Mouse (Mus musculus) retina, adult 2 months (tissue): ENCODE measurements around the gene Arnt2.

Experiments
- DNase-seq: peaks from one replicate; pipeline ENCODE4 v3.0.0-alpha.2; 2012; ENCODE audit warnings: low read depth, low spot score

The Arnt2 gene

GRCm38 (mm10) chr7:84401641-84402455 is 8.1 kb downstream of the Arnt2 start:
- no peak for DNase-seq

DNA sequence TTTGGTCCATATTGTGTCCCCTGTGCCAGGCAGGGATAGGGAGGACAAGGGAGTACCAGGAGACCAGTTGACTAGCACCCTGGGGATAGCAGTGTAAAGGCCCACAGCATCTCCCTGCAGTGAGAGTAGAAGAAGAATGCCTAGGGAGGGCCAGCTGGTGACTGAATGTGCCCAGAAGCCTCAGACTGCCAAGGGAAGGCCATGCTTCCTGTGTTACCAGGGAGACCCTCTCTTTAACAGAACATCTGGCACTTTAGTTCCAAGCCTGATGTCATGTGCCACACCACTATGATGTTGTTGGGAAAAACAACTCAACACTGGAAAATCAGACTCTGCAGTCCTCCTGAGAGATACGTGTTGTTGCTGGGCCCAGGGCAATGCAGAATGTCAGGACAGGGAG is 12.7 kb downstream of the Arnt2 start:
- no peak for DNase-seq

- no peak for DNase-seq
These were observed 13.4 kb downstream of the Arnt2 start for GRCm38 (mm10) chr7:84396581-84396980.

DNA sequence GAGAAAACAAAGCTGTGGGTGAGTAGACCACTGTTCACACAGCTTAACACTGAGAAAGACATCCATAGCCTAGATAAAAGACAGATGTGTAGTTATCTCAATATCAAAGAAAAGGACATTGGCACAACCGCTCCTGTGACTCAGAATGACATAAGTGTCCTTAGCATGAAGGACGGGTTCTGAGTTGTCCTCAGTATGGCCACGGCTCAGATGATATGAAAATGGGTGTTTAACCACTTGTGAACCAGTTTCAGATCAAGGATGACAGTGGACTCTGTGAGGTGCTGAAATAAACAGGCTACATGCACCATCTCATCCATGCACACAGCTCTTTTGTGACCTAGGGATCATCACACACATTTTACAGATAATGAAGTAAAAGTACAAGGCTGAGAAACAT is 22.1 kb downstream of the Arnt2 start:
- no peak for DNase-seq

GRCm38 (mm10) chr7:84386472-84386871 is 23.5 kb downstream of the Arnt2 start:
- no peak for DNase-seq

DNA sequence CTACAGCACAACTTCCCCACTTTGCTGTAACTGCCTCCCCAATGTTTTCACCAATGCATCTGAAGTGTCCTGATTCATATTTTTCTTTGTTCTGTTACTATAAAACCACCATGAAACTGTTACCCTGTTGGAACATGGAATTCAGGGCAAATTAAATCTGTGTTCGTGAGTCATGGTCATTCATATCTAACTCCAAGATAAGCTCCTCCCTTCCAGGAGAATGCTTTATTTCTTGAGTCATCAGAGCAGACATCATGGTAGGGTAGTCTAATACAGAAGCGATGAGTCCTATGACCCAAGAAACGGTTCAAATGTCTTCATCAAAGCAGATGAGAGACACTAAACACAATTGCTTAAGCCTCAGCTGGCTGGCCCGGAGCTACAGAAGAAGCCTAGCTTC is 25.2 kb downstream of the Arnt2 start:
- DNase-seq, result no peak

GRCm38 (mm10) chr7:84384086-84384485 is 25.9 kb downstream of the Arnt2 start:
- DNase-seq, result no peak

- DNase-seq, result no peak
These were observed 27.6 kb downstream of the Arnt2 start for GRCm38 (mm10) chr7:84382346-84382745.

DNA sequence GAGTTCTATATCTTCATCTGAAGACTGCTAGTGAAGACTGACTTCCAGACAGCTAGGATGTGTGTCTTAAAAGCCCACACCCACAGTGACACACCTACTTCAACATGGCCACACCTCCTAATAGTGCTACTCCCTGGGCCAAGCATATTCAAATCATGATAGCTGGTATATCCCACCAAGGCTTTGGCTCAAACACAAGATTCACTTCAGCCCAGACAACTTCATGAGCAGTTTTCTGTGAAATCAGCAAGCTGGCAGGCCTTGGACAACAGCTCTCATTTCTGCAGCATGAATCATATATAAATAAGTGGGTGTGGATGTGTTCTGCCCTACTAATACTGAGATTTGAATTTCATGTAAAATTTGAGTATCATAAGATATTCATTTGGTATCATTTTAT is 29.2 kb downstream of the Arnt2 start:
- DNase-seq, result no peak

- no peak for DNase-seq
These were observed 32.6 kb downstream of the Arnt2 start for GRCm38 (mm10) chr7:84377330-84377729.

DNA sequence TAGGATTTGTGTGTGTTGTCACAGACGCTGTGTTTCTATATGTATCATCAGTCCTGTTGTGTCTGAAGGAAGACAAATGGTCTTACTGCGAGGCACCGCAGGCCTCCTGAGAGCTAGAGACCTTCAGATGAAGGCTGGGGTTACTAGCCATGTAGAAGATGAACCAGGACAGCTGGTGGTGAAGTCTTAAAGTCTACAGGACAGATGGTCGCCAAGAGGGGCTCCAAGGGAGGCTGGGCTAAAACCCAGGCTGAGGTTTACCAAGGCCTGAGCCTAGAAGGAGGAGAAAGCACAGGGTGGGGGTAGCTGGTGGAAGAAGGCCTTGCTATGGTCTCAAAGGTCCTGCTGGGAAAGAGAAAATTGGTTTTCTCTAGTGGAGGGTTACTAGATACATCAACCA is 36.3 kb downstream of the Arnt2 start:
- DNase-seq, result no peak

DNA sequence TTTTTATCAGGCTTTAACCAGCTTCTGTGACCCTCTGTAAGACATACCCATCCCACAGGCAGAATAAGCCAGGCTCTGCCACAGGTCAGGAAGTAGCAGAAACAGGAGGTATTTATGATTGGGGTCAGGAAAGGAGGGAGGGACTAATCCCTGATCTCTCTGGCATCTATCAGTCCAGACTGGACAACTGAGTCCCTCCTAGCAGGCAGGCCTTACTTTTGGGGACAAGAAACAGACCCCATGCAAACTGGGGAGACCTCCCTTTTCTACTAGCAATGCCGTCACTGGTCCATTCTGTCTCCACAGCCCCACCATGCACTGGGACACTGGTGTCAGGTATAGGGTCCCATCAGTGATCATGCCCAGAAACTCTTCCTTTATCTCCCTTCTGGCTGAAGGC is 37.1 kb downstream of the Arnt2 start:
- DNase-seq, result no peak

- DNase-seq, result no peak
These were observed 37.7 kb downstream of the Arnt2 start for GRCm38 (mm10) chr7:84372280-84372679.

GRCm38 (mm10) chr7:84370911-84371592 is 38.9 kb downstream of the Arnt2 start:
- no peak for DNase-seq

DNA sequence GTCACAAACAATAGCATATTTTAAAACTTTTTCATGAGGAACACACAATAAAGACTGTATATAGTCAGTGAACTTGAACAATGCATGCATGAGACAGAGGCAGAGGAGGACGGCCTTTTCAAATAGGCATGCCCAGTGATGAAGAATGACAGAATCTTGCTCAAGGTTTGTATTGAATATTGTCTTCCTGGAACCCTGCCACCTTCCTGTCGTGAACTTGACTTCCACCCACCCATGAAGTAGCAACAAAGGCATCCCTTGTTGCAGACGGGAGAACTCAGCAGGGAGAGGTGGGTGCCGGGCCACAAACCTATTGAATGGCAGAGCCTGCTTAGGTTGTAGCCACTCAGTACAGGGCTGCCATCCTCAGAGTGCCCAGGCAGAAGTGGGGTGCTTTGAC is 43.7 kb downstream of the Arnt2 start:
- DNase-seq, result no peak

- DNase-seq, result no peak
These were observed 47.3 kb downstream of the Arnt2 start for GRCm38 (mm10) chr7:84362711-84363110.

- DNase-seq, result no peak
These were observed 48.8 kb downstream of the Arnt2 start for GRCm38 (mm10) chr7:84361086-84361684.

- no peak for DNase-seq
These were observed 51.5 kb downstream of the Arnt2 start for GRCm38 (mm10) chr7:84358426-84358825.

- no peak for DNase-seq
These were observed 54.1 kb downstream of the Arnt2 start for GRCm38 (mm10) chr7:84355619-84356570.

- no peak for DNase-seq
These were observed 55.1 kb downstream of the Arnt2 start for GRCm38 (mm10) chr7:84354890-84355289.

DNA sequence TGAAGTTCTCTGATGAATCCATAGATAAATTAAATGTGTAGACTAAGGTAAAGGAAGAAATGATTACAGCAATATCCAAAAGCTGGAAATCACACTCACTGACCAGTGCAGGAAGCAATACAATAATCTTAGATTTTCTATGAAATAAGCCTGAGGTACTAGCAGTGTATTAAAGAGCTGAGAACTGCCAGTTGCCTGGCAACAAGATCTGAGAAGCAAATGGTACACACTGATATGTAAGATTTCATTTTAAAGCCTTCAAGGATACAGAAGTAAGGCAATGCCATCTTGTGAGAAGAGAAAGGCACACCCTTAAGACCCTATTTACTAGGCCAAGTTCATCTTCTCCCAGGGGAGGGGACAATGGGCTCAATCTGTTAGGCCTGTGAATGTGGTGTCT is 59.4 kb downstream of the Arnt2 start:
- no peak for DNase-seq

DNA sequence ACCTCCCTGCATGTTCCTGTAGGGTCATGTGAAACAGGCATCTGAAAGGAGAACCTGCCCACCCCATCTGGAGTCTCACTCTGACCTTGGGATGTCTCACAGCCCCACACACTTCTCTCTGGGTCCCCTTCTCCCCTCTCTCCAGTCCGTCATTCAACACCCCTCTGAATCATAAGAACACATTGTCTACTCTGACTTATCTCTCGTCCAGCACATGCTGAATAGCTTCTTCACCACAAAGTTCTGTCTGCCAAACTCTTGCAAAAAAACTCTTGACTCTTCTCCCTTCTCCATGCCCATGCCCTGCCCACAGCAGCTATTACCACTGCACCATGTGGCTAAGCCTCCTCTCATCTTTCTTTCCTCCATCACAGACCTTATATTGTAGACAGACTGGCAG is 60.0 kb downstream of the Arnt2 start:
- DNase-seq, result no peak
